Mouse (Mus musculus): ENCODE data around the gene Lrrc8b. TPM values are rescaled to one million over a fixed set of nuclear protein-coding genes. Genes with fewer than 3 reads are reported as not detected.

Lrrc8b gene
- polyA plus RNA-seq, 2 experiments: 5.8 to 6.6 TPM

GRCm38 (mm10) chr5:105530576-105530975 lies 115.0 kb downstream of the Lrrc8b start:
- no peak overlapping the region for H3K4me2 ChIP-seq (replicated peaks; ENCODE audit: low read depth, low read length, severe bottlenecking)
- DNase-seq (ENCODE audit: low spot score) (no peak), ATAC-seq (ENCODE audit: low FRiP score, low read depth) (no peak)
- H3K9ac ChIP-seq (ENCODE audit: low read depth, low read length, severe bottlenecking): no peak overlapping the region
- H3K4me3 ChIP-seq (replicated peaks; ENCODE audit: low read length): no peak overlapping the region
- 80% methylated on average over 6 of the region's 6 CpGs for WGBS
- TF ChIP-seq POLR2A (IDR thresholded peaks at IDR 0.05; ENCODE audit: borderline replicate concordance, extremely low read depth, insufficient read depth, insufficient read length): no peak
- no peaks in the 10 kb centered on the region for H3K9me3 ChIP-seq (ENCODE audit: control insufficient read depth, low read length)
- H3K27me3 ChIP-seq (ENCODE audit: control insufficient read depth, insufficient read depth, low read length): no peaks in the 10 kb centered on the region
- H3K27ac ChIP-seq (replicated peaks; ENCODE audit: low read depth, low read length): no peak overlapping the region
- H3K4me1 ChIP-seq (ENCODE audit: control insufficient read depth, insufficient read depth, low read length): no peaks in the 10 kb centered on the region
- H3K36me3 ChIP-seq (ENCODE audit: control insufficient read depth, insufficient read depth, low read length): peaks cover 1% of the 10 kb centered on the region; the same call in 1 of the 2 replicates

- WGBS: 96% methylated on average over 3 of the region's 3 CpGs
- no peaks in the 10 kb centered on the region for H3K9me3 ChIP-seq (ENCODE audit: control insufficient read depth, low read length)
These were observed 119.6 kb downstream of the Lrrc8b start for GRCm38 (mm10) chr5:105535186-105535585.

GRCm38 (mm10) chr5:105536172-105536571 lies 120.6 kb downstream of the Lrrc8b start:
- Histone ChIP-seq H3K36me3 (ENCODE audit: control insufficient read depth, insufficient read depth, low read length) (no peaks in the 10 kb centered on the region), H3K27ac (replicated peaks; ENCODE audit: low read depth, low read length) (no peak overlapping the region), H3K9ac (ENCODE audit: low read depth, low read length, severe bottlenecking) (no peak overlapping the region), H3K4me3 (replicated peaks; ENCODE audit: low read length) (no peak overlapping the region), H3K9me3 (ENCODE audit: control insufficient read depth, low read length) (no peaks in the 10 kb centered on the region), H3K4me2 (replicated peaks; ENCODE audit: low read depth, low read length, severe bottlenecking) (no peak overlapping the region), H3K27me3 (ENCODE audit: control insufficient read depth, insufficient read depth, low read length) (no peaks in the 10 kb centered on the region), H3K4me1 (ENCODE audit: control insufficient read depth, insufficient read depth, low read length) (no peaks in the 10 kb centered on the region)
- TF ChIP-seq POLR2A (IDR thresholded peaks at IDR 0.05; ENCODE audit: borderline replicate concordance, extremely low read depth, insufficient read depth, insufficient read length): no peak
- 91% methylated on average over 2 of the region's 2 CpGs for WGBS
- no peak for DNase-seq (ENCODE audit: low spot score)
- ATAC-seq (ENCODE audit: low FRiP score, low read depth): no peak

More at GRCm38 (mm10) chr5:105535186-105535585, 119.6 kb downstream of the Lrrc8b start:
- Histone ChIP-seq H3K27me3 (ENCODE audit: control insufficient read depth, insufficient read depth, low read length) (no peaks in the 10 kb centered on the region), H3K36me3 (ENCODE audit: control insufficient read depth, insufficient read depth, low read length) (no peaks in the 10 kb centered on the region), H3K4me3 (replicated peaks; ENCODE audit: low read length) (no peak overlapping the region), H3K27ac (replicated peaks; ENCODE audit: low read depth, low read length) (no peak overlapping the region), H3K4me2 (replicated peaks; ENCODE audit: low read depth, low read length, severe bottlenecking) (no peak overlapping the region), H3K4me1 (ENCODE audit: control insufficient read depth, insufficient read depth, low read length) (no peaks in the 10 kb centered on the region), H3K9ac (ENCODE audit: low read depth, low read length, severe bottlenecking) (no peak overlapping the region)
- no peak for DNase-seq (ENCODE audit: low spot score)
- no peak for TF ChIP-seq POLR2A (IDR thresholded peaks at IDR 0.05; ENCODE audit: borderline replicate concordance, extremely low read depth, insufficient read depth, insufficient read length)
- no peak for ATAC-seq (ENCODE audit: low FRiP score, low read depth)

- Histone ChIP-seq H3K27me3 (ENCODE audit: control insufficient read depth, insufficient read depth, low read length) (no peaks in the 10 kb centered on the region), H3K4me1 (ENCODE audit: control insufficient read depth, insufficient read depth, low read length) (no peaks in the 10 kb centered on the region), H3K9ac (ENCODE audit: low read depth, low read length, severe bottlenecking) (no peak overlapping the region), H3K4me2 (replicated peaks; ENCODE audit: low read depth, low read length, severe bottlenecking) (no peak overlapping the region), H3K9me3 (ENCODE audit: control insufficient read depth, low read length) (no peaks in the 10 kb centered on the region), H3K36me3 (ENCODE audit: control insufficient read depth, insufficient read depth, low read length) (no peaks in the 10 kb centered on the region), H3K27ac (replicated peaks; ENCODE audit: low read depth, low read length) (no peak overlapping the region), H3K4me3 (replicated peaks; ENCODE audit: low read length) (no peak overlapping the region)
- WGBS: 66% methylated on average over 11 of the region's 11 CpGs
- TF ChIP-seq POLR2A (IDR thresholded peaks at IDR 0.05; ENCODE audit: borderline replicate concordance, extremely low read depth, insufficient read depth, insufficient read length): no peak
- ATAC-seq (ENCODE audit: low FRiP score, low read depth) (no peak; the same call in 1 of the 2 replicates), DNase-seq (ENCODE audit: low spot score) (no peak)
These were observed 121.6 kb downstream of the Lrrc8b start for GRCm38 (mm10) chr5:105537101-105537723.

Other genes with a start within 250 kb of the Lrrc8b start
- 0.31 and 0.68 TPM in 2 replicates for gene Gbp10, start 176.2 kb upstream of the Lrrc8b start, polyA plus RNA-seq (2012; rRNA removed)
- gene Gbp10, start 176.2 kb upstream of the Lrrc8b start, polyA plus RNA-seq (2014; fragmentation: Nextera tagmentation; extraction: Ambion mirVana): 0.25 TPM in 1 of 2 replicates, not detected in the other
- gene Gm43302, start 122.1 kb upstream of the Lrrc8b start, polyA plus RNA-seq (2012; rRNA removed): 0.34 and 0.72 TPM in 2 replicates
- gene Gm43302, start 122.1 kb upstream of the Lrrc8b start, polyA plus RNA-seq (2014; fragmentation: Nextera tagmentation; extraction: Ambion mirVana): not detected in 2 replicates
- gene Gbp6, start 122.1 kb upstream of the Lrrc8b start, polyA plus RNA-seq (2012; rRNA removed): 1.4 and 2.0 TPM in 2 replicates
- gene Gbp6, start 122.1 kb upstream of the Lrrc8b start, polyA plus RNA-seq (2014; fragmentation: Nextera tagmentation; extraction: Ambion mirVana): 1.9 and 3.2 TPM in 2 replicates
- gene Lrrc8c, start 103.6 kb downstream of the Lrrc8b start, polyA plus RNA-seq (2012; rRNA removed): 13.0 and 20.2 TPM in 2 replicates
- 19.6 and 19.7 TPM in 2 replicates for gene Lrrc8c, start 103.6 kb downstream of the Lrrc8b start, polyA plus RNA-seq (2014; fragmentation: Nextera tagmentation; extraction: Ambion mirVana)

All from limb, embryonic 14.5 days (tissue).